Mouse (Mus musculus) CH12.LX (cell line): Measurements from ENCODE around the gene Fam214a. TPM values are rescaled to one million over a fixed set of nuclear protein-coding genes. Genes with fewer than 3 reads are reported as not detected.

Source experiments
- DNase-seq: peaks from one replicate; pipeline ENCODE4 v3.0.0-alpha.2; 2013; ENCODE audit errors: extremely low read depth
- H3K27ac ChIP-seq: 2 replicates; pipeline ENCODE4 v1.5.1; 2012; ENCODE audit warnings: low read depth, mild to moderate bottlenecking, control low read depth, moderate library complexity; ENCODE audit not compliant: insufficient read depth
- H3K27me3 ChIP-seq: replicated peaks from 2 replicates; pipeline ENCODE3; 2012; ENCODE audit warnings: inconsistent platforms
- H3K36me3 ChIP-seq, 2 experiments: replicated peaks in 1 of 2; 2 replicates each; pipeline versions ENCODE3 to v1.6.1; 2012; ENCODE audit warnings: inconsistent platforms in 1 of 2, low read length in 1 of 2, mild to moderate bottlenecking in 1 of 2, mixed read lengths in 1 of 2, moderate library complexity in 1 of 2; ENCODE audit not compliant: control insufficient read depth in 1 of 2, insufficient read depth in 1 of 2
- H3K4me1 ChIP-seq, 2 experiments: 2 replicates each; pipeline ENCODE4 v1.6.1; 2012; ENCODE audit warnings: inconsistent platforms in 1 of 2, moderate library complexity in 1 of 2; ENCODE audit not compliant: insufficient read depth in 2 of 2, control insufficient read depth in 1 of 2
- H3K4me2 ChIP-seq: 2 replicates; pipeline ENCODE4 v1.6.1; 2012; ENCODE audit warnings: low read depth, mild to moderate bottlenecking, control low read depth; ENCODE audit not compliant: poor library complexity, insufficient read depth, severe bottlenecking
- H3K4me3 ChIP-seq, 3 experiments: fragments of 150-350 bp in 1 of 3; sonication (generic) in 1 of 3; replicated peaks in 1 of 3; 2 replicates each; pipeline versions ENCODE3 to v1.5.1; 2011 to 2012; ENCODE audit warnings: low read depth in 2 of 3, low read length in 2 of 3, mild to moderate bottlenecking in 2 of 3, moderate library complexity in 2 of 3, control low read depth in 1 of 3, improper control_type of control experiment in 1 of 3, inconsistent platforms in 1 of 3, mixed read lengths in 1 of 3; ENCODE audit not compliant: poor library complexity in 1 of 3
- H3K79me2 ChIP-seq: replicated peaks from 2 replicates; pipeline ENCODE4 v1.6.1; 2012; ENCODE audit warnings: mild to moderate bottlenecking, moderate library complexity; ENCODE audit not compliant: control insufficient read depth, poor library complexity, insufficient read depth, severe bottlenecking; ENCODE audit errors: extremely low read depth
- H3K9ac ChIP-seq: 2 replicates; pipeline ENCODE4 v1.6.1; 2012; ENCODE audit warnings: low read depth, mild to moderate bottlenecking, control low read depth, moderate library complexity; ENCODE audit not compliant: insufficient read depth
- H3K9me3 ChIP-seq: replicated peaks from 2 replicates; pipeline ENCODE3; 2012; ENCODE audit warnings: low read length, inconsistent platforms, mixed read lengths
- BHLHE40 ChIP-seq: IDR thresholded peaks from 2 replicates; pipeline ENCODE4 v1.6.1; 2011; ENCODE audit warnings: mild to moderate bottlenecking, low read depth, low read length, improper control_type of control experiment
- E2F4 ChIP-seq: IDR thresholded peaks from 2 replicates; pipeline ENCODE4 v1.6.1; 2011; ENCODE audit warnings: low read depth, low read length, improper control_type of control experiment; ENCODE audit not compliant: insufficient replicate concordance
- ETS1 ChIP-seq: conservative IDR thresholded peaks from 2 replicates; pipeline ENCODE4 v1.6.1; 2012; ENCODE audit warnings: low read depth, mild to moderate bottlenecking, inconsistent platforms, low read length, improper control_type of control experiment, moderate library complexity
- JUN ChIP-seq: IDR thresholded peaks from 2 replicates; pipeline ENCODE4 v1.6.1; 2011; ENCODE audit warnings: low read depth, mild to moderate bottlenecking, low read length, improper control_type of control experiment, moderate library complexity; ENCODE audit not compliant: insufficient read depth
- MAFK ChIP-seq: IDR thresholded peaks from 2 replicates; pipeline ENCODE4 v1.6.1; 2011; ENCODE audit warnings: low read length, improper control_type of control experiment; ENCODE audit not compliant: insufficient replicate concordance
- MXI1 ChIP-seq: IDR thresholded peaks from 2 replicates; pipeline ENCODE4 v1.6.1; 2011; ENCODE audit warnings: mild to moderate bottlenecking, low read depth, low read length, improper control_type of control experiment
- MYC ChIP-seq: IDR thresholded peaks from 2 replicates; pipeline ENCODE4 v1.6.1; 2011; ENCODE audit warnings: low read depth, mild to moderate bottlenecking, improper control_type of control experiment, low read length
- NELFE ChIP-seq: IDR thresholded peaks from 2 replicates; pipeline ENCODE4 v1.6.1; 2011; ENCODE audit warnings: low read depth, low read length, improper control_type of control experiment
- PAX5 ChIP-seq: IDR thresholded peaks from 2 replicates; pipeline ENCODE4 v1.6.1; 2012; ENCODE audit warnings: low read length, inconsistent platforms, mixed read lengths
- POLR2AphosphoS2 ChIP-seq: IDR thresholded peaks from 2 replicates; pipeline ENCODE4 v1.6.1; 2011; ENCODE audit warnings: low read depth, low read length, improper control_type of control experiment
- SIN3A ChIP-seq: IDR thresholded peaks from 2 replicates; pipeline ENCODE4 v1.6.1; 2012; ENCODE audit warnings: low read length, improper control_type of control experiment, inconsistent platforms
- SMC3 ChIP-seq: IDR thresholded peaks from 2 replicates; pipeline ENCODE4 v1.6.1; 2011; ENCODE audit warnings: low read depth, low read length, improper control_type of control experiment
- TBP ChIP-seq: conservative IDR thresholded peaks from 2 replicates; pipeline ENCODE4 v1.6.1; 2011; ENCODE audit warnings: low read depth, low read length, improper control_type of control experiment
- UBTF ChIP-seq: IDR thresholded peaks from 2 replicates; pipeline ENCODE4 v1.6.1; 2012; ENCODE audit warnings: low read depth, mild to moderate bottlenecking, inconsistent platforms, low read length, improper control_type of control experiment, moderate library complexity
- ZKSCAN1 ChIP-seq: IDR thresholded peaks from 2 replicates; pipeline ENCODE4 v1.6.1; 2012; ENCODE audit warnings: low read depth, inconsistent platforms, low read length, improper control_type of control experiment, borderline replicate concordance
- ZMIZ1 ChIP-seq: IDR thresholded peaks from 2 replicates; pipeline ENCODE4 v1.6.1; 2012; ENCODE audit warnings: low read depth, mild to moderate bottlenecking, inconsistent platforms, low read length, improper control_type of control experiment
- ZNF384 ChIP-seq: IDR thresholded peaks from 2 replicates; pipeline ENCODE4 v1.6.1; 2012; ENCODE audit warnings: low read depth, low read length, improper control_type of control experiment, inconsistent platforms
- dilution Hi-C: fragments of 300-500 bp; cut with MboI; formaldehyde crosslinking; loops from 2 replicates; pipeline ENCODE4 v1.14.3; 2020; ENCODE audit warnings: low sequenced_read_pairs; ENCODE audit not compliant: extremely low pct_unique_long_range_greater_than_20kb, extremely low pct_ligation_motif_present
- in situ Hi-C: fragments of 300-500 bp; cut with MboI; formaldehyde crosslinking; loops from 3 replicates; pipeline ENCODE4 v1.14.3; 2019; ENCODE audit warnings: low sequenced_read_pairs, low pct_ligation_motif_present, low pct_unique_long_range_greater_than_20kb, mixed read lengths
- polyA plus RNA-seq: library from polyadenylated mRNA; unstranded; fragments of >175 nt; gene quantifications from 2 replicates; pipeline ENCODE4 v1.2.1, GENCODE M21; 2012; ENCODE audit warnings: low read depth; ENCODE audit not compliant: insufficient read length
- total RNA-seq, 2 experiments: library from RNA; depleted of rRNA; stranded (reverse); fragments of 300-350 nt in 1 of 2; fragments of >200 nt in 1 of 2; gene quantifications; 2 replicates each; pipeline ENCODE4 v1.2.3; 2012 to 2014

Fam214a gene
- total and polyA plus RNA-seq, 3 experiments = 6.2 to 8.6 (median 7.0) TPM

GRCm38 (mm10) chr9:75019592-75019991 is 66.9 kb downstream of the Fam214a start:
- H3K36me3 ChIP-seq = peaks cover 31 to 41% of the 10 kb centered on the region in 2 experiments
- no peak for TF ChIP-seq TBP
- TF ChIP-seq MAFK = no peak
- TF ChIP-seq SIN3A = no peak
- no peak for TF ChIP-seq E2F4
- TF ChIP-seq ZNF384 = no peak
- no peak for TF ChIP-seq PAX5
- TF ChIP-seq MXI1 = no peak
- no peak for TF ChIP-seq UBTF
- no peak for TF ChIP-seq ZMIZ1
- TF ChIP-seq JUN = no peak
- no peaks in the 10 kb centered on the region for H3K79me2 ChIP-seq
- H3K9me3 ChIP-seq = no peaks in the 10 kb centered on the region
- dilution Hi-C loops = no loop called here
- in situ Hi-C loops = no loop called here
- H3K4me3 ChIP-seq = no peak overlapping the region
- no peak overlapping the region for H3K4me2 ChIP-seq
- no peak overlapping the region for H3K9ac ChIP-seq
- no peak for DNase-seq
- H3K27ac ChIP-seq = no peak overlapping the region
- no peaks in the 10 kb centered on the region for H3K27me3 ChIP-seq
- peaks cover 10 to 51% of the 10 kb centered on the region in 2 experiments; a peak in 3 of 4 replicates for H3K4me1 ChIP-seq

- Histone ChIP-seq H3K27me3 (no peaks in the 10 kb centered on the region), H3K27ac (no peak overlapping the region), H3K79me2 (no peaks in the 10 kb centered on the region), H3K9ac (no peak overlapping the region), H3K9me3 (no peaks in the 10 kb centered on the region), H3K4me2 (no peak overlapping the region), H3K36me3 (peaks cover 25 to 38% of the 10 kb centered on the region in 2 experiments), H3K4me1 (peaks cover 10 to 51% of the 10 kb centered on the region in 2 experiments; a peak in 3 of 4 replicates), H3K4me3 (no peak overlapping the region)
- DNase-seq = peak; percentile 26
- in situ Hi-C loops (loop anchor here (10.0 kb wide), 1 partner anchor 116 kb away; no protein-coding TSS in a partner anchor), dilution Hi-C loops (no loop called here)
- TF ChIP-seq NELFE = no peak
- no peak for TF ChIP-seq ZMIZ1
- TF ChIP-seq BHLHE40 = no peak
- TF ChIP-seq ETS1 = peak; percentile 51; the same call in 1 of the 2 replicates
- no peak for TF ChIP-seq MYC
Observed at GRCm38 (mm10) chr9:75020561-75020960, 67.9 kb downstream of the Fam214a start.

- Histone ChIP-seq H3K4me2 (no peak overlapping the region), H3K79me2 (no peaks in the 10 kb centered on the region), H3K27me3 (no peaks in the 10 kb centered on the region), H3K4me3 (no peak overlapping the region)
- in situ Hi-C loops = loop anchor here (10.0 kb wide), 1 partner anchor 118 kb away; no protein-coding TSS in a partner anchor
- TF ChIP-seq PAX5 = no peak
- no peak for TF ChIP-seq SMC3
- TF ChIP-seq ZKSCAN1 = no peak
- TF ChIP-seq MYC = no peak
- TF ChIP-seq POLR2AphosphoS2 = no peak
- TF ChIP-seq, all 38 proteins: peak for 0
- dilution Hi-C loops = no loop called here
- no peak for DNase-seq
- Histone ChIP-seq H3K36me3 (peaks cover 25 to 37% of the 10 kb centered on the region in 2 experiments), H3K4me1 (peaks cover 10 to 51% of the 10 kb centered on the region in 2 experiments; a peak in 3 of 4 replicates), H3K9me3 (no peaks in the 10 kb centered on the region), H3K27ac (no peak overlapping the region), H3K9ac (0 out of 2 replicates have a peak overlapping the region, but pooled peaks have one; percentile 0)
Observed at GRCm38 (mm10) chr9:75022546-75022945, 69.9 kb downstream of the Fam214a start.
